Mouse (Mus musculus) testis, adult 2 months (tissue): Measurements from ENCODE around the gene Acod1.

ENCODE experiments used
- CTCF ChIP-seq: fragments of 200-500 bp; IDR thresholded peaks from 2 replicates; pipeline ENCODE4 v1.5.1; 2012; ENCODE audit warnings: low read depth, mild to moderate bottlenecking, inconsistent platforms, low read length, moderate library complexity; ENCODE audit not compliant: control insufficient read depth, insufficient read depth, insufficient replicate concordance
- POLR2A ChIP-seq: fragments of 200-500 bp; IDR thresholded peaks from 2 replicates; pipeline ENCODE4 v1.6.1; 2012; ENCODE audit warnings: low read depth, mild to moderate bottlenecking, inconsistent platforms, low read length, moderate library complexity; ENCODE audit not compliant: control insufficient read depth

GRCm38 (mm10) chr14:103069864-103070611 is 23.3 kb downstream of the Acod1 start, which contains the start of gene Cln5:
- TF ChIP-seq POLR2A (peak; percentile 76), CTCF (no peak)
